Mouse (Mus musculus) hindbrain, embryonic 10.5 days (tissue): Measurements from ENCODE around the gene Tprgl. TPM values are rescaled to one million over a fixed set of nuclear protein-coding genes. Genes with fewer than 3 reads are reported as not detected.

Experiments
- DNase-seq: peaks from one replicate; pipeline ENCODE4 v3.0.0-alpha.2; 2017; ENCODE audit warnings: low spot score
- H3K27ac ChIP-seq: fragments of 300-500 bp; sonication (generic); 2 replicates; pipeline ENCODE4 v1.5.1; 2016; ENCODE audit warnings: mild to moderate bottlenecking, moderate library complexity
- H3K27me3 ChIP-seq: fragments of 300-500 bp; sonication (generic); 2 replicates; pipeline ENCODE4 v1.6.1; 2016; ENCODE audit warnings: mild to moderate bottlenecking; ENCODE audit not compliant: poor library complexity, insufficient read depth, severe bottlenecking
- H3K36me3 ChIP-seq: fragments of 300-500 bp; sonication (generic); 2 replicates; pipeline ENCODE4 v1.6.1; 2016; ENCODE audit warnings: mild to moderate bottlenecking, moderate library complexity
- H3K4me1 ChIP-seq: fragments of 300-500 bp; sonication (generic); replicated peaks from 2 replicates; pipeline ENCODE4 v1.6.1; 2016; ENCODE audit warnings: mild to moderate bottlenecking
- H3K4me3 ChIP-seq: fragments of 300-500 bp; sonication (generic); 2 replicates; pipeline ENCODE4 v1.5.1; 2016; ENCODE audit warnings: mild to moderate bottlenecking, moderate library complexity
- H3K9me3 ChIP-seq: fragments of 300-500 bp; sonication (generic); 2 replicates; pipeline ENCODE4 v1.6.1; 2016; ENCODE audit warnings: mild to moderate bottlenecking, moderate library complexity
- WGBS: fragments of 180-500 bp; shearing (Covaris S2); methylation state at CpG from one replicate; pipeline ENCODE4 v1.1.7; 2016; 5-methylcytosine and 5-hydroxymethylcytosine counted together
- polyA plus RNA-seq: library from polyadenylated mRNA; unstranded; fragments of >200 nt; fragmentation: Nextera tagmentation; extraction: Ambion mirVana; gene quantifications from 2 replicates; pipeline ENCODE4 v1.2.1, GENCODE M21; 2016

The Tprgl gene
- polyA plus RNA-seq = 122 and 150 TPM in 2 replicates

GRCm38 (mm10) chr4:154160538-154161390 lies at the start of gene Tprgl:
Tprgl (minus strand) TSS chr4:154160666.
- Histone ChIP-seq H3K36me3 (peaks cover 33% of the 10 kb centered on the region), H3K4me1 (peaks cover 25% of the 10 kb centered on the region), H3K9me3 (no peaks in the 10 kb centered on the region), H3K27ac (peak within 1 kb of the TSS; percentile 90), H3K27me3 (no peaks in the 10 kb centered on the region), H3K4me3 (peak within 1 kb of the TSS; percentile 96)
- DNase-seq = peak; percentile 97
- 1% methylated on average over 75 of the region's 75 CpGs for WGBS

- Histone ChIP-seq H3K27ac (no peak overlapping the region), H3K36me3 (no peaks in the 10 kb centered on the region; the same call in 1 of the 2 replicates), H3K4me1 (peaks cover 44% of the 10 kb centered on the region), H3K27me3 (no peaks in the 10 kb centered on the region; the same call in 1 of the 2 replicates), H3K9me3 (no peaks in the 10 kb centered on the region), H3K4me3 (no peak overlapping the region)
- 14% methylated on average over 3 of the region's 3 CpGs for WGBS
- no peak for DNase-seq
Measured at GRCm38 (mm10) chr4:154209825-154210224, 49.4 kb upstream of the Tprgl start.

DNA sequence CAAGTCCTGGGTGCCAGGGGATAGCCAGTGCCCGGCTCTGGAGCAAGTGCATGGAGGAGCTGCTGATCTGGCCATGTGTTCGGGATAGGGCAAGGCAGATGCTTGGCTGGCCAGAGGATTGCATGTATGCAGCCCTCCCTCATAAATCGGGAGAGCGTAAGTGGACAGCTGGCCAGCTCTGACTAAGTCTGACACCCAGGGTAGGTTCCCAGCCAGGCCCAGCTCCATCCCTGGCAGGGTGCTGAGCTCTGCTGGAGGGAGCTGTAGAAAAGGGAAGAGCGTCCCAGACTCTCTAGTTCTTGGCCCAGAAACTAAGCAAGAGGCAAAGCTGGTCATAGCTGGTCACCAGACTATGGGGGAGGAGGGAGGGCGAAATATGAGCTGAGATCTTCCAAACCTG lies 48.6 kb upstream of the Tprgl start:
- 68% methylated on average over 6 of the region's 6 CpGs for WGBS
- Histone ChIP-seq H3K9me3 (no peaks in the 10 kb centered on the region), H3K4me3 (no peak overlapping the region), H3K27ac (0 out of 2 replicates have a peak overlapping the region, but pooled peaks have one; percentile 8), H3K27me3 (no peaks in the 10 kb centered on the region; the same call in 1 of the 2 replicates), H3K4me1 (peaks cover 42% of the 10 kb centered on the region), H3K36me3 (no peaks in the 10 kb centered on the region)
- no peak for DNase-seq

- no peak overlapping the region; the same call in 1 of the 2 replicates for H3K27ac ChIP-seq
- H3K9me3 ChIP-seq = no peaks in the 10 kb centered on the region
- WGBS = 20% methylated on average over 5 of the region's 5 CpGs
- no peaks in the 10 kb centered on the region; the same call in 1 of the 2 replicates for H3K27me3 ChIP-seq
- no peak overlapping the region for H3K4me3 ChIP-seq
- no peaks in the 10 kb centered on the region for H3K36me3 ChIP-seq
- peaks cover 42% of the 10 kb centered on the region for H3K4me1 ChIP-seq
- DNase-seq = peak; percentile 71
Measured at GRCm38 (mm10) chr4:154207261-154207660, 46.8 kb upstream of the Tprgl start.

GRCm38 (mm10) chr4:154205392-154205791 lies 44.9 kb upstream of the Tprgl start:
- Histone ChIP-seq H3K27ac (no peak overlapping the region), H3K4me1 (peaks cover 51% of the 10 kb centered on the region), H3K9me3 (no peaks in the 10 kb centered on the region), H3K36me3 (no peaks in the 10 kb centered on the region), H3K27me3 (no peaks in the 10 kb centered on the region; the same call in 1 of the 2 replicates), H3K4me3 (no peak overlapping the region)
- WGBS = 85% methylated on average over 5 of the region's 5 CpGs
- no peak for DNase-seq

GRCm38 (mm10) chr4:154204532-154204931 lies 44.1 kb upstream of the Tprgl start:
- no peak for DNase-seq
- H3K36me3 ChIP-seq = no peaks in the 10 kb centered on the region
- H3K4me1 ChIP-seq = peaks cover 48% of the 10 kb centered on the region
- H3K9me3 ChIP-seq = no peaks in the 10 kb centered on the region
- WGBS = 80% methylated on average over 7 of the region's 7 CpGs
- no peak overlapping the region for H3K4me3 ChIP-seq
- no peaks in the 10 kb centered on the region; the same call in 1 of the 2 replicates for H3K27me3 ChIP-seq
- H3K27ac ChIP-seq = peak overlapping the region; percentile 41; the same call in 1 of the 2 replicates

- Histone ChIP-seq H3K27ac (0 out of 2 replicates have a peak overlapping the region, but pooled peaks have one; percentile 30), H3K4me3 (no peak overlapping the region), H3K27me3 (no peaks in the 10 kb centered on the region), H3K9me3 (no peaks in the 10 kb centered on the region), H3K36me3 (no peaks in the 10 kb centered on the region), H3K4me1 (peaks cover 70% of the 10 kb centered on the region)
- DNase-seq = no peak
- WGBS = 70% methylated on average over 5 of the region's 5 CpGs
Measured at GRCm38 (mm10) chr4:154201511-154201910, 41.0 kb upstream of the Tprgl start.

DNA sequence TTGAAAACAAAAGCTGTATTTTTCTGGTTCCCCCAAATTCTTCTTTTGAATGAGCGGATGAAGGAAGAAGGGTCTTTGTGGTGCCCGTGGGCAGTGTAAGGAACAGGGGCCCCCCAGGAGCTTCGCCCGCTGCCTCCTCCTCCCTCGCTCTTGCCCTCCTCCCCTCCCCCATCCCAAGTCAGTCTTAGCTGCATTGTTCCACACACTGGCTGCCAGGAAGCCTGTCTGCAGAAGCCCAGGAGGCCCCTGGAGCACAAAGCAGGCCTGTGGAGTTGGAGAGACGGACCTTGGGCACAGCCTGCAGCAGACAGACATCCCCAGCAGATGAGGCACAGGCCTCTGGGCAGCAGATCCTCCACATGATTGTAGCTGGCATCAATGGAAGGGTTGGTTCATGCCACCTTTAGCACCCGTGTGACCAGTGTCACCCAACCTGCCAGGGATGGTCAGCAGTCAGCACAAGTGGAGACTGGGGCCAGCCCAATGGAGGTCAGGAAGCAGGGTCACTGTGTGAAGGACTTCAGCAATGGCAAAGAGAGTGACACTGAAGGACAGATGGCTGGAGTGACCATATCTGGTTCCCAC lies 38.0 kb upstream of the Tprgl start:
- peak; percentile 62 for DNase-seq
- Histone ChIP-seq H3K4me1 (peaks cover 62% of the 10 kb centered on the region), H3K27ac (peak overlapping the region; percentile 91), H3K4me3 (peak overlapping the region; percentile 12), H3K27me3 (no peaks in the 10 kb centered on the region), H3K9me3 (peaks cover 2% of the 10 kb centered on the region; the same call in 1 of the 2 replicates), H3K36me3 (peaks cover 6% of the 10 kb centered on the region; the same call in 1 of the 2 replicates)
- 17% methylated on average over 7 of the region's 7 CpGs for WGBS

DNA sequence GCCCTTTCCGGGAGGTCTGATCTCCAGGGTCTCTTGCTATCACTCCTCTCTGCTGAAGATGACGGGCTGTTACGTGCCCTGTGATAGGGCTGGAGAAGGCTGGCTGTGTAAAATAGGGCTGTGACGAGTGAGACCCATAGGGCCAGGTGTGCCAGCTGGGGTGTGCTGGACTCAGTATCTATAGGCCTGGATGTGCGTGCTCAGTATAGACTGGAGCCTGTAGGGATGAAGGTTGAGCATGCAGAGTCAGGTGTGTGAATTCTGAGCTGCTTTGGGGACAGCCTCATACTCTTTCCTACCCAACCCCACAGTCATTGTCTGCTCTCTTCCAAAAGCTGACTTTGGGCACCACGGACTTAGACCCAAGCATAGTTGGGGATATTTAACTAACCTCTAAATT lies 37.5 kb upstream of the Tprgl start:
- 37% methylated on average over 6 of the region's 6 CpGs for WGBS
- Histone ChIP-seq H3K4me1 (peaks cover 57% of the 10 kb centered on the region), H3K9me3 (peaks cover 2% of the 10 kb centered on the region; the same call in 1 of the 2 replicates), H3K4me3 (no peak overlapping the region), H3K27ac (peak overlapping the region; percentile 91), H3K36me3 (peaks cover 6% of the 10 kb centered on the region; the same call in 1 of the 2 replicates), H3K27me3 (no peaks in the 10 kb centered on the region)
- DNase-seq = peak; percentile 38

DNA sequence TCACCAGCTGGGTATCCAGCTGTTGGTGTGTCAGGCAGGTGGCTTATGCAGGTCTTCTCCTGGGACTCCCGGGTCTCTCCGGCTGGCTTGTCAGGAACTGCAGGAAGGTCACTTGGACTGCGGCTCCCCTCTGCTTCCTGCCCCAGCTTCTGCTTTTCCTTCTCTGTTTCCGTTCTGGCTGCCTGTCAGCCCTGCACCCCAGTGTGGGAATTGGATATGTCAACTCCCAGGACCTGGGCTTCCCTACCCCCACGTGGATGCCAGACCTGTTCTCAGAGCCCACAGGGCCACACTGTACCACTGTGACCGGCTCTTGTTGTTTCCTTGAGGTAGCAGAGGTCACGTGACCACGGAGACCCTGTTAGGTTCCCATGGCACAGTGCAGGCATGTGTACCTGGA lies 28.5 kb upstream of the Tprgl start:
- Histone ChIP-seq H3K4me1 (peaks cover 12% of the 10 kb centered on the region), H3K9me3 (no peaks in the 10 kb centered on the region), H3K27me3 (no peaks in the 10 kb centered on the region), H3K36me3 (peaks cover 37% of the 10 kb centered on the region), H3K27ac (no peak overlapping the region), H3K4me3 (no peak overlapping the region)
- 70% methylated on average over 8 of the region's 8 CpGs for WGBS
- DNase-seq = no peak

DNA sequence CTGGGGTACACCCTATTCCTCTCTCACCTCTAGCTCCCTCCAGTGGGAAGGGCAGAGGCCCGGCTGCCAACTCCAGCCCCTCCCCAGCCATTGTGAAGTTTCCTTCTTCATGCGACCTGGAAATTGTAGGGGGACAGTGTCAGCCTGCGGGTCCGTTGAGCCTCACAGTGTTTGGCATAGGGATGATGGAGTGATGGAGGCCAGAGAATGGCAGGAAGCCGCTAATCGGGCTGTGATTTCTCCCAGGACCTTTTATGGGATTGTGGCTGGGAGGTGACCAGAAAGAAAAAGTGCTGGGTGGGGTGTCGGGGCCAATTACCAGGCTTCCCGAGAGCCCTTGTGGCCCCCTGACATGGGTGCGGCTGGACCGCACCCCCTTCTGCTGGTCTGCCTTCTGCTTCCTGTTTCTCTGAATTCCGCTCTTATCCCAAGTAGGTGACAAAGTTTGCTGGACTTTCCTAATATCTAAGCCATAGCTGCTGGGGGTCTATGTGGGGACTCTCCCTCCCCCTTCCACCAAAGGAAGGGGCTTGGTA lies 25.6 kb upstream of the Tprgl start:
- Histone ChIP-seq H3K4me3 (no peak overlapping the region), H3K27me3 (no peaks in the 10 kb centered on the region), H3K36me3 (peaks cover 38% of the 10 kb centered on the region), H3K4me1 (peaks cover 15% of the 10 kb centered on the region), H3K9me3 (no peaks in the 10 kb centered on the region), H3K27ac (no peak overlapping the region)
- DNase-seq = no peak
- WGBS = 85% methylated on average over 11 of the region's 11 CpGs

DNA sequence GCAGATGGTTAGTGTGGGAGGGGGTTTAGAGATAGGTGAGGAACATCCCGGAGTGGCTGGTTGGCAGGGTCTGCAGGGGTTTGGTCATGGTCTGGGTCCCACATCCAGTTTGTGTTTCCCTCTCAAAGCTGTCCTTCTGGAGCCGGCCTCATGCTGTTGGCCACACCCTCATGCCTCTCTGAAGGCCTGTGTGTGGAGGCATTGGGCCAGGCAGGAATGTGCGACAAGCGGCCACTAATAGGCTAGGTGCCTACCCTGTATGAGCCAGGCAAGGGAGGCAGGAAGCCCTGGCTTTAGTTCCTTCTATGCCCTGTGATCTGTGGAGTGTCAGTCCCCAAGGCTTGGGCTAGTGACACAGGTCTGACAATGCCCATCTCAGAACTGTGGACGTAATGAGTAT lies 24.5 kb upstream of the Tprgl start:
- DNase-seq = no peak
- H3K9me3 ChIP-seq = no peaks in the 10 kb centered on the region
- H3K4me1 ChIP-seq = peaks cover 15% of the 10 kb centered on the region
- H3K27me3 ChIP-seq = no peaks in the 10 kb centered on the region
- peaks cover 35% of the 10 kb centered on the region for H3K36me3 ChIP-seq
- no peak overlapping the region for H3K4me3 ChIP-seq
- no peak overlapping the region for H3K27ac ChIP-seq
- 78% methylated on average over 5 of the region's 5 CpGs for WGBS

DNA sequence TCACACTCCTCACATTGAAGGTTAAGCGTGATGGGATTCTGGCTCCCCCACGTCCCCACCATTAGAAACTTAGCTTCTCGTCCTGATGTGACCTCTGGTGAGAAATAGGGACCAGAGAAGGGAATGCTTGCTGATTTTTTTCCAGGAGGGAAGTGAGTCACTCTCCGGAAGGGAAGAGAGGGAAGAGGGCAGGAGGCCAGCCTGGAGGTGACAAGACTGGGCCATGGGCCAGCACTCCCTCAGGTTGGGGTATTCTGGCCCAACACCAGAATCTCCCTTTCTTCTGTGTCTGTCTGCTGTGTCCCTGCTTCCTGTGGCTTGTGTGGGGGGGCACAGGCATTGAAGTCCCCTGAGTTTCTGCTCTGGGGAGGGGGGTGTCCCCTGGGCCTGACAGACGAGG lies 23.1 kb upstream of the Tprgl start:
- H3K27ac ChIP-seq = no peak overlapping the region
- H3K4me3 ChIP-seq = no peak overlapping the region
- no peaks in the 10 kb centered on the region for H3K27me3 ChIP-seq
- H3K4me1 ChIP-seq = peaks cover 13% of the 10 kb centered on the region
- no peak for DNase-seq
- H3K9me3 ChIP-seq = no peaks in the 10 kb centered on the region
- WGBS = 80% methylated on average over 5 of the region's 5 CpGs
- peaks cover 41% of the 10 kb centered on the region for H3K36me3 ChIP-seq
